Mouse (Mus musculus): ENCODE data around the gene Olfr530. TPM values are rescaled to one million over a fixed set of nuclear protein-coding genes. Genes with fewer than 3 reads are reported as not detected.

The Olfr530 gene
- not detected in 2 replicates for polyA plus RNA-seq (2015; fragmentation: Nextera tagmentation; extraction: Ambion mirVana)

DNA sequence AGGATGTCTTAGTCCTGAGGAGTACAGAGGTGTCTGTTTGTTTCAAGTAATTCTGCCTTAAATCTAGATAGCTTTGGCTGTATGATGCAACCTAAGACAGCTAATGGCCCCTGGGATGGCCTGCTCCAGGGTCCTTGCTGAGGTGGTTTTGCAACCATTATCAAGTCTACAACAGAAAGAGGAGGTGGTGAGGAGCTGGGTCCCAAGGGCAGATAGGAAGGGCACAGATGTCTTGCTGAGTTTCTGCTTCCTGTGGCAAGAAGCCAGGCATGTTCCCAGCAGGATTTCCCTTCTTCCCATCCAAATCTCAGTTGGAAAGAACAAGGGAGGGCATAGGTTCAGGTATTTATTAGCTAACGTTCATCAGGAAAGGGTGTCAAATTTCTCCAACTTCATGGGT is at the start of gene Olfr530:
Gene Olfr530, minus strand, starts transcription at position 101 of the 400 bp plus-strand sequence.
- Histone ChIP-seq H3K9me3 (ENCODE audit: low read length) (no peaks in the 10 kb centered on the region), H3K27me3 (ENCODE audit: insufficient read depth, low read length) (no peaks in the 10 kb centered on the region), H3K4me2 (ENCODE audit: low read depth, low read length) (no peak within 1 kb of the TSS), H3K4me3 (ENCODE audit: low read depth, low read length) (no peak within 1 kb of the TSS), H3K27ac (ENCODE audit: low read depth) (no peak within 1 kb of the TSS), H3K36me3 (replicated peaks; ENCODE audit: insufficient read depth, low read length) (no peaks in the 10 kb centered on the region), H3K9ac (replicated peaks) (no peak within 1 kb of the TSS), H3K4me1 (ENCODE audit: insufficient read depth) (no peaks in the 10 kb centered on the region)
- TF ChIP-seq CTCF (IDR thresholded peaks at IDR 0.05; ENCODE audit: low read depth), result no peak
- no peak for TF ChIP-seq EP300 (IDR thresholded peaks at IDR 0.05; ENCODE audit: low read depth)
- DNase-seq, result no peak
- ATAC-seq, result no peak
- WGBS (ENCODE audit: insufficient replicate concordance), result 23% methylated on average over 1 of the region's 1 CpGs

DNA sequence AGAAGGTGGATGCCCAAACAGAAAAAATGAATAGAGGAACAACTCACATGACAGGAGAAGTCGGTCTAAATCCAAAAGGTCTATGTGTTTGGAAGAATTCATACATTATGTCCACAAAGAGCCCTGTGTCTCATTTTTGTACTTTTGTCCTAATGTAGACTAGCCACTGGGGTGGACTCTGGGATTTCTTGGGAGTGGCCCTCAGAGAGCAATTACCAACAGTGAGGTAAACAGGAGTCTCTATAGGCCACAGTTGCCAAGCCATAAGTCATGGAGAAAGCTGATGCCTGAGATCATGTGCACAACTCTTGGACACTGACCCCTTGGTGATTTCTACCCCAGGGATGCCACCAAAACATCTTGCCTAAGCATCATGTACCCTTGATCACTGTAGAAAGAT is 45.4 kb upstream of the Olfr530 start, which contains the start of gene Olfr532:
Gene Olfr532, minus strand, starts transcription at position 101 of the 400 bp plus-strand sequence.
- Histone ChIP-seq H3K4me3 (ENCODE audit: low read depth, low read length) (no peak within 1 kb of the TSS), H3K9ac (replicated peaks) (no peak within 1 kb of the TSS), H3K27ac (ENCODE audit: low read depth) (no peak within 1 kb of the TSS), H3K36me3 (replicated peaks; ENCODE audit: insufficient read depth, low read length) (no peaks in the 10 kb centered on the region), H3K4me1 (ENCODE audit: insufficient read depth) (no peaks in the 10 kb centered on the region), H3K4me2 (ENCODE audit: low read depth, low read length) (no peak within 1 kb of the TSS), H3K9me3 (ENCODE audit: low read length) (no peaks in the 10 kb centered on the region), H3K27me3 (ENCODE audit: insufficient read depth, low read length) (no peaks in the 10 kb centered on the region)
- TF ChIP-seq EP300 (IDR thresholded peaks at IDR 0.05; ENCODE audit: low read depth) (no peak), CTCF (IDR thresholded peaks at IDR 0.05; ENCODE audit: low read depth) (no peak)
- 87% methylated on average over 1 of the region's 1 CpGs for WGBS (ENCODE audit: insufficient replicate concordance)
- DNase-seq (no peak), ATAC-seq (no peak)

DNA sequence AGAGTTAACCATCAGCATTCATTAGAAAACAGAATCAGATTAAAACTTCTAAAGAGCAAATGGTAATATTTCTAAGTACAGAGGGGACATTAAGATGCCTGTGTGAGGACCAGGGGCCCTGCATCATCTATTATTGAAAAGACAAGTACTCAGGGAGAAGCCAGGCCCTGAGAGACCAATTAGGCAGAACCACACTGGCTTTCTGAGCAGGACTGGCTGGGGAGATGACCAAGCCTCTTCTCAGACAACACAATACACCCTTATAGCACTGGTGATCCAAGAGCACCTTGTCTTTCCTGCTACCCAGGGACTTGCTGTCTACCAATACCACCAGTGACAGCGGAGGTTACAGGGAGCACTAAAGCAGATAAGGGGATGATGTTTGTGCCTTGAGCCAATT is 26.7 kb upstream of the Olfr530 start, which contains the start of gene Olfr531:
Gene Olfr531, minus strand, starts transcription at position 101 of the 400 bp plus-strand sequence.
- H3K9me3 ChIP-seq (ENCODE audit: low read length), result no peaks in the 10 kb centered on the region
- H3K27ac ChIP-seq (ENCODE audit: low read depth), result no peak within 1 kb of the TSS
- ATAC-seq (no peak), DNase-seq (no peak)
- no peaks in the 10 kb centered on the region for H3K27me3 ChIP-seq (ENCODE audit: insufficient read depth, low read length)
- H3K4me2 ChIP-seq (ENCODE audit: low read depth, low read length), result no peak within 1 kb of the TSS
- H3K4me3 ChIP-seq (ENCODE audit: low read depth, low read length), result no peak within 1 kb of the TSS
- TF ChIP-seq EP300 (IDR thresholded peaks at IDR 0.05; ENCODE audit: low read depth) (no peak), CTCF (IDR thresholded peaks at IDR 0.05; ENCODE audit: low read depth) (no peak)
- no peaks in the 10 kb centered on the region for H3K4me1 ChIP-seq (ENCODE audit: insufficient read depth)
- H3K9ac ChIP-seq (replicated peaks), result no peak within 1 kb of the TSS
- no peaks in the 10 kb centered on the region for H3K36me3 ChIP-seq (replicated peaks; ENCODE audit: insufficient read depth, low read length)
- 60% methylated on average over 1 of the region's 1 CpGs for WGBS (ENCODE audit: insufficient replicate concordance)

DNA sequence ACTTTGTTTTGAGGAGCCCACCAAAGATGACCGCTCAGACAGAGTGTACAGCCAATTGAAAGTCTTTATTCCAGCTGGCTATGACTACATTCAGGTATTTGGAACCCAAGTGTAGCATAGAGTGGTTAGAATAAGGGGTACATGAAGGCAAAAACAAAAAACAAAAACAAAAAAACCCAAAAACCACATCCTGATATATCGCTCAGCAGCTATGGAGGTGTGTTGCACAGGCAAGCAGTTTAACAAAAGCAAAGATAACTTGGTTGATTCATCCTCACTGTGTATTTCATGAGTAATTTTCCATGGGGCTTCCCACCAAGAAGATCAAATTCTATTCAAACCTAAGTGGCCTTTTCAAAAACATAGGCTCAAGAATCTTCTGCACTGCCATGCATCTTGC is 780 bp upstream of the Olfr530 start:
- no peak overlapping the region for H3K27ac ChIP-seq (ENCODE audit: low read depth)
- TF ChIP-seq EP300 (IDR thresholded peaks at IDR 0.05; ENCODE audit: low read depth), result no peak
- TF ChIP-seq CTCF (IDR thresholded peaks at IDR 0.05; ENCODE audit: low read depth), result no peak
- no peak for ATAC-seq

DNA sequence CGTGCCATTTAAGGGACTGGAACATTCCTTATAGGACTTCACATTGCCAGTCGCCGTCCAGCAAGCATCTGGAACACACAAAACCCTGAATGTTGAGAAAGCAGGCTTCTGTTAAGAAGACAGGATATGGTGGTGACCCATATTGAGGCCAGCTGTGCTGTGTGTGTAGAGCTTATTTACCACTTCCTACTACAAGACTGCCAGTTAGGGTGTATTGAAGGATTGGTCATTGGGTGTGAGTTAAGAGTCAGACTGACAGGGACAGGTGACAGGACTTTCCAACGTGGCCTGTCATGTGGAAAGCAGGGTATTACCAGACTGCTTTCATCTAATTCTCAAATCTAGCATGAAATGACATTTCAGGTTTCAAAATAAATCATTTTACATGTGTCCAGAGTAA is 1.8 kb downstream of the Olfr530 start:
- Histone ChIP-seq H3K27me3 (ENCODE audit: insufficient read depth, low read length) (no peaks in the 10 kb centered on the region), H3K4me3 (ENCODE audit: low read depth, low read length) (no peak overlapping the region), H3K9me3 (ENCODE audit: low read length) (no peaks in the 10 kb centered on the region), H3K36me3 (replicated peaks; ENCODE audit: insufficient read depth, low read length) (no peaks in the 10 kb centered on the region), H3K27ac (ENCODE audit: low read depth) (no peak overlapping the region), H3K4me1 (ENCODE audit: insufficient read depth) (no peaks in the 10 kb centered on the region), H3K4me2 (ENCODE audit: low read depth, low read length) (no peak overlapping the region), H3K9ac (replicated peaks) (no peak overlapping the region)
- ATAC-seq, result no peak
- no peak for TF ChIP-seq EP300 (IDR thresholded peaks at IDR 0.05; ENCODE audit: low read depth)
- no peak for TF ChIP-seq CTCF (IDR thresholded peaks at IDR 0.05; ENCODE audit: low read depth)
- WGBS (ENCODE audit: insufficient replicate concordance), result 50% methylated on average over 4 of the region's 4 CpGs
- no peak for DNase-seq

More for the DNA sequence above, 780 bp upstream of the Olfr530 start:
- no peaks in the 10 kb centered on the region for H3K36me3 ChIP-seq (replicated peaks; ENCODE audit: insufficient read depth, low read length)
- no peak for DNase-seq
- H3K4me3 ChIP-seq (ENCODE audit: low read depth, low read length), result no peak overlapping the region
- 83% methylated on average over 2 of the region's 2 CpGs for WGBS (ENCODE audit: insufficient replicate concordance)
- no peaks in the 10 kb centered on the region for H3K27me3 ChIP-seq (ENCODE audit: insufficient read depth, low read length)
- no peak overlapping the region for H3K4me2 ChIP-seq (ENCODE audit: low read depth, low read length)
- H3K4me1 ChIP-seq (ENCODE audit: insufficient read depth), result no peaks in the 10 kb centered on the region
- H3K9me3 ChIP-seq (ENCODE audit: low read length), result no peaks in the 10 kb centered on the region
- H3K9ac ChIP-seq (replicated peaks), result no peak overlapping the region

DNA sequence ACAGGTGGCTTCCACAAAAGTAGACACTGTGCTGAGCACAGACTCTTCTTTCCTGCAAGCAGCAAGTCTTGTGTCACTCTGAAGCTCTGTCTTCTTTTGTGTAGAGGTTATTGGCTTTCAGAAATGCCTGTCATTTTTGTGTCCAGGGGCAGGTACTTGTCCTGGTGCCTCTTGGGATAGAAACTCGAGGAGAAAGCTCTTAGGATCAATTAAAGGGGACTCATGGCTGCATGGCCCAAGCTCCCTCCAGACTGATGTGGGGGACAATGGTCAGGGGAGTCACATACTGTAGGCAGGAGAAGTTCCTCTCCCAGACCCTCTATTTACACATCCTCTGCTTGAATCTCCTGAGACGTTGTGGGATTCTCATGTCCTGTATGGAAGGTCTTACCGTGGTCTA is 14.6 kb downstream of the Olfr530 start, which contains the start of gene Olfr60:
Gene Olfr60, minus strand, starts transcription at position 101 of the 400 bp plus-strand sequence.
- 53% methylated on average over 3 of the region's 3 CpGs for WGBS (ENCODE audit: insufficient replicate concordance)
- ATAC-seq (no peak), DNase-seq (no peak)
- no peak within 1 kb of the TSS for H3K27ac ChIP-seq (ENCODE audit: low read depth)
- no peaks in the 10 kb centered on the region for H3K4me1 ChIP-seq (ENCODE audit: insufficient read depth)
- no peak within 1 kb of the TSS for H3K9ac ChIP-seq (replicated peaks)
- no peaks in the 10 kb centered on the region for H3K36me3 ChIP-seq (replicated peaks; ENCODE audit: insufficient read depth, low read length)
- no peaks in the 10 kb centered on the region for H3K27me3 ChIP-seq (ENCODE audit: insufficient read depth, low read length)
- no peak for TF ChIP-seq EP300 (IDR thresholded peaks at IDR 0.05; ENCODE audit: low read depth)
- TF ChIP-seq CTCF (IDR thresholded peaks at IDR 0.05; ENCODE audit: low read depth), result no peak
- H3K9me3 ChIP-seq (ENCODE audit: low read length), result no peaks in the 10 kb centered on the region
- H3K4me3 ChIP-seq (ENCODE audit: low read depth, low read length), result no peak within 1 kb of the TSS
- no peak within 1 kb of the TSS for H3K4me2 ChIP-seq (ENCODE audit: low read depth, low read length)

Measured in liver, postnatal 0 days (tissue).